Mouse (Mus musculus) kidney, embryonic 14.5 days (tissue): ENCODE measurements around the gene Exoc4. TPM values are rescaled to one million over a fixed set of nuclear protein-coding genes. Genes with fewer than 3 reads are reported as not detected.

ENCODE experiments used
- ATAC-seq: fragments of 200-750 bp; cut with Nextera tagmentation; 2 replicates; pipeline ENCODE4 v1.8.0; 2017; ENCODE audit warnings: moderate number of reproducible peaks, mild to moderate bottlenecking, moderate TSS enrichment, moderate library complexity; ENCODE audit not compliant: low FRiP score, low TSS enrichment
- H3K27ac ChIP-seq: fragments of 300-500 bp; sonication (generic); 2 replicates; pipeline ENCODE4 v1.5.1; 2014; ENCODE audit warnings: low read depth, mild to moderate bottlenecking, low read length, moderate library complexity, mixed read lengths
- H3K27me3 ChIP-seq: fragments of 300-500 bp; sonication (generic); 2 replicates; pipeline ENCODE4 v1.6.1; 2014; ENCODE audit warnings: mild to moderate bottlenecking, low read length; ENCODE audit not compliant: control insufficient read depth, insufficient read depth
- H3K36me3 ChIP-seq: fragments of 300-500 bp; sonication (generic); 2 replicates; pipeline ENCODE4 v1.6.1; 2014; ENCODE audit warnings: low read length, mixed read lengths; ENCODE audit not compliant: control insufficient read depth, insufficient read depth
- H3K4me1 ChIP-seq: fragments of 300-500 bp; sonication (generic); 2 replicates; pipeline ENCODE4 v1.6.1; 2014; ENCODE audit warnings: low read length, mixed read lengths; ENCODE audit not compliant: control insufficient read depth, insufficient read depth
- H3K4me2 ChIP-seq: fragments of 300-500 bp; sonication (generic); replicated peaks from 2 replicates; pipeline ENCODE4 v1.6.1; 2014; ENCODE audit warnings: low read depth, mild to moderate bottlenecking, low read length
- H3K4me3 ChIP-seq: fragments of 300-500 bp; sonication (generic); 2 replicates; pipeline ENCODE4 v1.5.1; 2014; ENCODE audit warnings: mild to moderate bottlenecking, low read length
- H3K9ac ChIP-seq: fragments of 300-500 bp; sonication (generic); 2 replicates; pipeline ENCODE4 v1.6.1; 2014; ENCODE audit warnings: low read depth, mild to moderate bottlenecking, low read length, moderate library complexity
- H3K9me3 ChIP-seq: fragments of 300-500 bp; sonication (generic); 2 replicates; pipeline ENCODE4 v1.6.1; 2016; ENCODE audit warnings: low read length; ENCODE audit not compliant: control insufficient read depth
- WGBS: fragments of 180-500 bp; shearing (Covaris S2); extraction: QIAGEN DNeasy Blood & Tissue Kit; methylation state at CpG from one replicate; pipeline ENCODE4 v1.1.7; 2014; 5-methylcytosine and 5-hydroxymethylcytosine counted together
- polyA plus RNA-seq: library from polyadenylated mRNA; unstranded; fragments of >200 nt; fragmentation: Nextera tagmentation; extraction: Ambion mirVana; gene quantifications from 2 replicates; pipeline ENCODE4 v1.2.1, GENCODE M21; 2014

The Exoc4 gene
- polyA plus RNA-seq, 1 experiment from 2014 or later, result 31.5 TPM

DNA sequence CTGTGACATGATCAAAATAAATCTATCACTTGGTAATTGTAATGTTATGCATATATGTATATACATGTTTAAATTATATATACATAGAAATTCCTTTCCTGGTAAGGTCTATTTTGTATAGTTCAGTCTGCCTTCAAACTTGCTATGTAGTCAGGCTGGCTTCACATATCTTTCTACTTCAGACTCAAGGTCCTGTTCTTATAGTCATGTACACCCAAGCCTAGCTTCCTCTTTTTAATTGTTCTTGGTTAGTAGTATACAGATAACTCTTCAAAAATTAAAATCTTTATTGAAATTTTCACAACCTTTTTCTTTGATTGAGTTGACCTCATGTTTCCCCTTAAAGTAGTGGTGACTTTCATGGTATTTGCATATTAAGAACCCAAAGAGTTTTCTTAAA, 176.1 kb downstream of the Exoc4 start:
- Histone ChIP-seq H3K9ac (no peak overlapping the region), H3K27ac (no peak overlapping the region), H3K4me2 (no peak overlapping the region), H3K9me3 (no peaks in the 10 kb centered on the region), H3K4me3 (no peak overlapping the region), H3K27me3 (no peaks in the 10 kb centered on the region), H3K4me1 (no peaks in the 10 kb centered on the region), H3K36me3 (no peaks in the 10 kb centered on the region)
- ATAC-seq, result no peak

DNA sequence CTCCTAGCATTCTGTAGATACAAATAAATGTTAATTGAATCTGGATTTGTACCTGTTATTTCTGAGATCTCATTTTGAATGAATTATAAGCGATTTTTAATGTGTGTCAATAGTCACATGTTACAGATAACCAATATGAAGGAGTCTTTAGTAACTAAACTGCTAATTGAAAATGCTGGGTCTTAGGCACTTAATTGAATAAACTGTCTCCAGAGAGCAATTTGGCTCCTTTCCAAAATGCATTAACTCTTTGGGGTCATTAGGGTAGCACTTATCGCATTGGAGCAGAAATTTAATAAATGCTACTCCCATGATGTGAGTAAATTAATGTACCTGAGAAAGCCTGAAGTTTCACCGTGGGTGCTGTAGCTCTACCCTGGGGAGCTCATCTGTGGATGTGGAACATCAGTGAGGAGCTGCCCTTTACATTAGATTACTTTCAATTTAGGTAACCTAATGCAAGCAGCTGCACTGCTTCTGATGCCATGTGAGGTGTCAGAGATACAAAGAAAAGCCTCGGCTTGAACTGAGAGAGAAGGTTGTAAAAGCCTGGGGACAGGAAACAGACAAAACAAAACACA, 182.4 kb downstream of the Exoc4 start:
- ATAC-seq, result no peak
- no peaks in the 10 kb centered on the region for H3K4me1 ChIP-seq
- H3K4me3 ChIP-seq, result no peak overlapping the region
- H3K36me3 ChIP-seq, result no peaks in the 10 kb centered on the region
- no peak overlapping the region for H3K9ac ChIP-seq
- no peaks in the 10 kb centered on the region for H3K27me3 ChIP-seq
- no peak overlapping the region for H3K27ac ChIP-seq
- H3K4me2 ChIP-seq, result no peak overlapping the region
- 33% methylated on average over 4 of the region's 4 CpGs for WGBS
- no peaks in the 10 kb centered on the region for H3K9me3 ChIP-seq

DNA sequence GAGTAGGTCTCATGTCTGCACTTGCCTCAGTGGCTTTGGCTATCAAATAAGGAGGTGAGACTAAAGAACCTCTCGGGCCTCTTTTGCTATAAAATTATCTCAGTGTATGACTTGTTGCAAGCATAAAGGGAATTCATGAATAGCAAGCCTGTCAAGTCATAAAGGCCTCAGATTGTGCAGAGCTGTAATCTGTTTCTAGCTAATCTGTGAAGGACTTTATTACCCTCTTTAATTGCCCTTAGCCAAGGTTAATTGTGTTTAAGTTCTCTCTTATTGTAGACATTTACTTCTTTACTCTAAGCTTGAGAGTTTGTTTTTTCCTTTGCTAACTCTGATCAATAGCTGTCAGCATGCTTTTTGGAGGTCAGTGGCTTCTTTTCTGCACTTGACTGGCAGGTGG, 191.6 kb downstream of the Exoc4 start:
- no peak overlapping the region for H3K4me3 ChIP-seq
- no peak overlapping the region for H3K9ac ChIP-seq
- WGBS, result 44% methylated on average over 1 of the region's 1 CpGs
- no peak overlapping the region for H3K4me2 ChIP-seq
- H3K36me3 ChIP-seq, result no peaks in the 10 kb centered on the region; the same call in 1 of the 2 replicates
- no peaks in the 10 kb centered on the region for H3K9me3 ChIP-seq
- no peak for ATAC-seq
- H3K4me1 ChIP-seq, result no peaks in the 10 kb centered on the region
- H3K27me3 ChIP-seq, result no peaks in the 10 kb centered on the region
- no peak overlapping the region for H3K27ac ChIP-seq

DNA sequence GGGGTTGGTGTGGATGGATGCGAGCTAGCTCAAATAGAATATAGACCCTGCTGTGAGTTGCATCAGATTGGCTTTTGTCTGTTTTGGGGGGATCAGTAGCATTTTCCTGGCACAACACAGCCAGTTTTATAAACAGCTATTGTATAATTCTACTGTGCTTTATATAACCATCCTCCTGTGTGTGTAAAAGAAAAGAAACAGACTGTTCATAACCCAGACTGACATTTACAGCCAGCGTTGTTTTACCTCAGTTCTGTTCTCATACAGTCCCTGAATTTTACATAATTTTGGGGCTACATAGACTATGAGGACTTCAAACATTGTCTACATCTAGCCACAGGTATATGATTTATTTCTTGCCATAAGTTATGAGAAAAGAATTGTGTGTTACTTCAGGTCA, 204.9 kb downstream of the Exoc4 start:
- H3K9ac ChIP-seq, result no peak overlapping the region
- 95% methylated on average over 2 of the region's 2 CpGs for WGBS
- no peak overlapping the region for H3K4me3 ChIP-seq
- no peaks in the 10 kb centered on the region for H3K4me1 ChIP-seq
- no peak overlapping the region for H3K4me2 ChIP-seq
- no peak overlapping the region for H3K27ac ChIP-seq
- H3K27me3 ChIP-seq, result no peaks in the 10 kb centered on the region
- H3K36me3 ChIP-seq, result no peaks in the 10 kb centered on the region
- no peak for ATAC-seq
- no peaks in the 10 kb centered on the region for H3K9me3 ChIP-seq

DNA sequence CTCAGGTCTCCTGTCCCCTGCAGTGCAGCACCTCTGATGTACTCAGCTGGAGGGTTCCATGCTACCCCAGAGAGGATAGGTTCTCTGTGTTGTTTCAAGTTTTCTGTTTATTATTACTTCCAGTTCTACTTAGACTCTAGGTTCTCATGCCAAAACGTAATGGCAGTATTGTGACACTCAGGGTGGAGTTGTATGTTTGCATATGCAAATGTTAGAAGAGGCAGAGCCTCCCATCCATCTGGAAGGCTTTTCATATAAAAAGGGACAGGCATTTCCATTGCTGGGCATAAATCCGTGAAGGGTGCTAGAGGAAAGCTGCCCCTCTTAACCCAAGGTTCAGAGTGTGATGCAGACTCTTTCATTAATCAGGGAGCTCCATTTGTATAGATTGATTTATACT, 205.5 kb downstream of the Exoc4 start:
- Histone ChIP-seq H3K4me2 (no peak overlapping the region), H3K9me3 (no peaks in the 10 kb centered on the region), H3K4me1 (no peaks in the 10 kb centered on the region), H3K27ac (no peak overlapping the region), H3K4me3 (no peak overlapping the region), H3K9ac (no peak overlapping the region), H3K36me3 (no peaks in the 10 kb centered on the region), H3K27me3 (no peaks in the 10 kb centered on the region)
- ATAC-seq, result no peak
- 43% methylated on average over 2 of the region's 2 CpGs for WGBS

DNA sequence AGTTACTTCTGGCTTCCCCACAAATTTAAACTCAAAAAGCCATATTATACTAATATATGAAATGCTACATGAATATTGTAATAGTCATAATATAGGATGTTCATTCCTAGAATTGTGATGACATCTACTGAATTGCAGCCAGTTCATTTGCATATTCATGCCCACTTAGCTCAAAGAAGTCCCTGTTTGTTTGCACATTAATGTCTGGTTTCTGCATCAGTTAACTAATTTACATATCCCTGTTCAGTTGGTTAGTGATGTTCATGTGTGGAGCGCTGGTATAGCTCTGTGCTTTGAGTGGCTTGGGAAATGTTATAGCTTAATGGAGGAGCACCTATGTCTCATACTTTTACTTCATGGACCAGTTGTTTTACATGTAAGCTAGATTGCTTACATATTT, 206.4 kb downstream of the Exoc4 start:
- H3K4me3 ChIP-seq, result no peak overlapping the region
- ATAC-seq, result no peak
- WGBS, result 97% methylated on average over 1 of the region's 1 CpGs
- H3K4me2 ChIP-seq, result no peak overlapping the region
- H3K27ac ChIP-seq, result no peak overlapping the region
- H3K36me3 ChIP-seq, result no peaks in the 10 kb centered on the region
- no peaks in the 10 kb centered on the region for H3K9me3 ChIP-seq
- H3K9ac ChIP-seq, result no peak overlapping the region
- no peaks in the 10 kb centered on the region for H3K4me1 ChIP-seq
- H3K27me3 ChIP-seq, result no peaks in the 10 kb centered on the region

DNA sequence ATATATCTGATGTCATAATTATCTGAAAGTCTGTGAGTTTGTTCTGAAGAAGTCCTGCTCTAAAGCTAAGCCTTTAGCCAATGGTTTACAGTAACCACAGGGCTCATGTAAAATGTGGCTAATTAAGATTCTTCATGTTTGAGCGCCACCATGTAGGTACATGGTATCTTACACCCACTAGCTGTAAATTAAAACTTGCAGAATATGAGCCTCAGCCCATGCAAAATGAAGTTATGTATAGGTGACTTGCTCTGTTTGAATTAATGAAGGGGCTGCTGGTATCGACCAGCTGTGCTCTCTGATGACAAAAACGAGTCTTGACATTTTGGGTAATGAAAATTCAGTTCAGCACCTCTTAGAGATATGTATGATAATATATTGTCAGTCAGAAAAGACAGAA, 216.0 kb downstream of the Exoc4 start:
- WGBS, result 89% methylated on average over 3 of the region's 3 CpGs

DNA sequence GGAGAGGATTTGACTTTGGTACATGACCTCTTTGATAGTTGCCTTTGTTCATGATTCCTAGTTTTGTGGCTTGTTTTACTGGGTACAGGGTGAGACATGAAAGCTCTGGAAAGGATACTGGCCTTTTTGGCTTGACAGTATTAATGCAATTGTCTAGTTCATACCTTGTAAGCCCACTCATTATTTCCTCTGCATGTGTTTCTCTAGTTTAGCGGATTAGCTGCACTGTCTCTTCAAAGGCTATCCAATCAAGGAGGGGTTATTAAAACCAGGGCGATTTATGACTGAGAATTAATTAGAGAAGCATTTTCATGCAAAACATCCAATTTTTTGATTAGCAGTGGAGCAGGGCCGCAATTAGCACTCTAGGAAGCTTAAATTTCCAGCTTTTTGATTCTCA, 216.5 kb downstream of the Exoc4 start:
- ATAC-seq, result no peak
- Histone ChIP-seq H3K4me1 (no peaks in the 10 kb centered on the region), H3K27ac (no peak overlapping the region), H3K9ac (no peak overlapping the region), H3K9me3 (no peaks in the 10 kb centered on the region), H3K27me3 (no peaks in the 10 kb centered on the region), H3K4me2 (no peak overlapping the region), H3K36me3 (no peaks in the 10 kb centered on the region), H3K4me3 (no peak overlapping the region)
- WGBS, result 78% methylated on average over 3 of the region's 3 CpGs

More for the DNA sequence above, 216.0 kb downstream of the Exoc4 start:
- Histone ChIP-seq H3K4me1 (no peaks in the 10 kb centered on the region), H3K9ac (no peak overlapping the region), H3K4me3 (no peak overlapping the region), H3K36me3 (no peaks in the 10 kb centered on the region), H3K4me2 (no peak overlapping the region), H3K9me3 (no peaks in the 10 kb centered on the region), H3K27ac (no peak overlapping the region), H3K27me3 (no peaks in the 10 kb centered on the region)
- ATAC-seq, result no peak

DNA sequence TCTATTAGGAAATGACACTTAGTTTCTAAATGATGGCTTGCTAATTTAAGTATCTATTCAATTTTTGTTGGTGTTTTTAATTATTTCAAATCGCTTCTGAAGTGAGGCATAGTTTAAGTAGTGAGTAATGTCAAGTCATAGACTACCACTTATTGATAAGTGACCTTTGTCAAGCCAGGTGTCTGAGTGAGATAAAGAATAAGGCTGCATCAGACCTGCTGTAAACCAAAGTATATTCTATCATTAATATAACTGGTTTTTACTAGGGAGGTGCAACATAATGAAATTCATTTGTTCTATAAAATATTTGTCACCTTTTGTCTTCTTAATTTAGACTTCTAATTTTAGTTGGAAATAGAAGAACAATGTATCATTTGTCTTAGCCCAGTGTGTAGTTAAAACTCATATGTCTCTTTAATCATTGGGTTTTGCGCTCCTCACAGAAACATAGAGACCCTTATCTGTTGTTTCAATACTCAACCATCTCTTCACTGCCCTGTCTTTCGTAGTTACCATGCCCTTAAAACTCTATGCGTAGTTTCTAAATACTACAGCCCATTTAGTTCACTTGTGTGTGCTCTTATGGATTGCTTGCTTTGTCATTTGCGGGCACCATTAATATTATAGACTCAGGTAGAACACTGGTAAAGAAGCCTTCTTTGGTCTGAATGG, 217.4 kb downstream of the Exoc4 start:
- no peaks in the 10 kb centered on the region for H3K4me1 ChIP-seq
- no peaks in the 10 kb centered on the region for H3K27me3 ChIP-seq
- H3K4me3 ChIP-seq, result no peak overlapping the region
- no peaks in the 10 kb centered on the region for H3K9me3 ChIP-seq
- H3K27ac ChIP-seq, result no peak overlapping the region
- no peak overlapping the region for H3K9ac ChIP-seq
- no peaks in the 10 kb centered on the region for H3K36me3 ChIP-seq
- no peak for ATAC-seq
- H3K4me2 ChIP-seq, result no peak overlapping the region
- WGBS, result 89% methylated on average over 5 of the region's 5 CpGs
